Mouse (Mus musculus) cerebellum, adult 2 months (tissue): ENCODE data around the gene Cachd1. TPM values are rescaled to one million over a fixed set of nuclear protein-coding genes. Genes with fewer than 3 reads are reported as not detected.

Experiments used
- DNase-seq, 2 experiments: peaks; one replicate each; pipeline ENCODE4 v3.0.0; 2021
- H3K27ac ChIP-seq: fragments of 200-500 bp; 2 replicates; pipeline ENCODE4 v1.5.1; 2012; ENCODE audit warnings: low read length, control low read depth, inconsistent platforms; ENCODE audit not compliant: insufficient read depth
- H3K27me3 ChIP-seq: fragments of 200-500 bp; 2 replicates; pipeline ENCODE4 v1.6.1; 2012; ENCODE audit warnings: inconsistent platforms, mild to moderate bottlenecking, low read length, moderate library complexity; ENCODE audit not compliant: control insufficient read depth, insufficient read depth
- H3K4me1 ChIP-seq: fragments of 200-500 bp; 2 replicates; pipeline ENCODE4 v1.6.1; 2011; ENCODE audit warnings: low read length; ENCODE audit not compliant: control insufficient read depth, insufficient read depth
- H3K4me3 ChIP-seq: fragments of 200-500 bp; replicated peaks from 2 replicates; pipeline ENCODE3; 2011; ENCODE audit warnings: mild to moderate bottlenecking, low read depth, low read length, control low read depth; ENCODE audit not compliant: insufficient read depth
- CTCF ChIP-seq: fragments of 200-500 bp; IDR thresholded peaks from 2 replicates; pipeline ENCODE4 v1.5.1; 2011; ENCODE audit warnings: low read depth, mild to moderate bottlenecking, control low read depth, low read length, moderate library complexity, borderline replicate concordance; ENCODE audit not compliant: insufficient read depth
- POLR2A ChIP-seq: fragments of 200-500 bp; IDR thresholded peaks from 2 replicates; pipeline ENCODE4 v1.6.1; 2011; ENCODE audit warnings: low read length, control low read depth, borderline replicate concordance; ENCODE audit not compliant: insufficient read depth
- WGBS: fragments of 180-500 bp; shearing (Covaris S2); methylation state at CpG from one replicate; pipeline ENCODE4 v1.1.7; 2018; 5-methylcytosine and 5-hydroxymethylcytosine counted together
- polyA plus RNA-seq: library from polyadenylated mRNA; depleted of rRNA; stranded (reverse); fragments of >200 nt; gene quantifications from 2 replicates; pipeline ENCODE4 v1.2.3, GENCODE M21; 2012

Gene Cachd1
- polyA plus RNA-seq, 1 experiment: 41.4 TPM

DNA sequence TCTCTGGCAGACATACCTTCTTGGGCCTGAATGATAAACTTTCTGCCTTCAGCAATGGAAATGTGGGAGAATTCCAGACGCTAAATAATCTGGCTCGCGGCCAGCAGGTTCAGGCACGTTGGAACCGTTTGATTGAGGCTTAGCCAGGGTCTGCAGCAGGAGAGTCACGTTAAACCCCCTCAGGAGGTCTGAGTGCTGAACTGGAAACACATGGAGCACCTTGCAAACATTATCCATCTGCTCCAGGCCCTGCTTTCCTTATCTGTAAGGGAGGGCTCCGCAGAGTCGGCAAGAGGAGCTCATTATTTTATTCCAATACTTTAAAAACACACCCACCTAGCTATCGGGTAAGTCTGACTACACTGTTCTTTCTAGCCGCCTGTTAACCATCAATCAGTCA, 52.3 kb downstream of the Cachd1 start:
- H3K27me3 ChIP-seq: no peaks in the 10 kb centered on the region
- no peak for DNase-seq
- 12% methylated on average over 10 of the region's 10 CpGs for WGBS
- TF ChIP-seq POLR2A (no peak), CTCF (no peak)
- H3K27ac ChIP-seq: no peak overlapping the region
- no peak overlapping the region for H3K4me3 ChIP-seq
- H3K4me1 ChIP-seq: no peaks in the 10 kb centered on the region

GRCm38 (mm10) chr4:100837205-100837604, 60.7 kb downstream of the Cachd1 start:
- H3K27ac ChIP-seq: no peak overlapping the region
- no peaks in the 10 kb centered on the region for H3K4me1 ChIP-seq
- H3K4me3 ChIP-seq: no peak overlapping the region
- no peak for DNase-seq
- no peaks in the 10 kb centered on the region for H3K27me3 ChIP-seq
- 62% methylated on average over 6 of the region's 6 CpGs for WGBS
- TF ChIP-seq CTCF: no peak
- no peak for TF ChIP-seq POLR2A

GRCm38 (mm10) chr4:100842629-100843028, 66.2 kb downstream of the Cachd1 start:
- no peak overlapping the region for H3K27ac ChIP-seq
- no peak for DNase-seq
- no peak for TF ChIP-seq POLR2A
- TF ChIP-seq CTCF: no peak
- H3K4me1 ChIP-seq: no peaks in the 10 kb centered on the region
- no peaks in the 10 kb centered on the region for H3K27me3 ChIP-seq
- 61% methylated on average over 5 of the region's 5 CpGs for WGBS
- H3K4me3 ChIP-seq: no peak overlapping the region

GRCm38 (mm10) chr4:100843119-100843518, 66.6 kb downstream of the Cachd1 start:
- no peak for DNase-seq
- TF ChIP-seq CTCF: no peak
- no peak for TF ChIP-seq POLR2A
- no peaks in the 10 kb centered on the region for H3K27me3 ChIP-seq
- WGBS: 64% methylated on average over 5 of the region's 5 CpGs
- no peak overlapping the region for H3K4me3 ChIP-seq
- H3K27ac ChIP-seq: no peak overlapping the region
- no peaks in the 10 kb centered on the region for H3K4me1 ChIP-seq

DNA sequence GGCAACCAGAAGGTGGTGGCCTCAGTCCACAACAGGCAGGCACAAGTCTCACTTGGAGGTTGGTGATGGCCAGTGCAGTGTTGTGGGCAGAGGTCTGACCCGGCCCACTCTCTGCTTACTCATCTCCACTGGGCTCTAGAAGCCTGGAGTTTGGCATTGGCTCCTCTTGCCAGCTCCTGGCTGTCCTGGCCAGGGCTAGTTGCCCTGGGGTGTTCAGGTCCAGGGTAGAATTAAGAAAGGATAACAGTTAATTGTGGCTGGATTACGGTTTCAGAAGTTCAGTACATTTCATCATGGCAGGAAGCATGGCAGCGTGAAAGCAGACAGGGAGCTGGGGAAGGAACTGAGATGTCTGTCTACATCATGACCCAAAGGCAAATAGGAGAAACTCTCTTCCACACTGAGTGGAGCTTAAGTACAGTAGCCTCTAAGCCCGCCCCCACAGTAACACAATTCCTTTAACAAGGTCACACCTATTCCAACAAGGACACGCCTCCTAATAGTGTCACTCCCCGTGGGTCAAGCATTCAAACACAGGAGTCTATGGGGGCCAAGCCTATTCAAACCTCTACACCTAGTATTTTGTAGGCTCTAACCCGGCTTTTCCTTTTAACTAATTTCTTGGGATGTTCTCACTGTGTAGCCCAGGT, 74.5 kb downstream of the Cachd1 start:
- no peak overlapping the region for H3K27ac ChIP-seq
- DNase-seq: no peak
- no peaks in the 10 kb centered on the region for H3K4me1 ChIP-seq
- 84% methylated on average over 7 of the region's 7 CpGs for whole genome bisulfite sequencing
- no peak overlapping the region for H3K4me3 ChIP-seq
- no peak for TF ChIP-seq POLR2A
- TF ChIP-seq CTCF: no peak
- no peaks in the 10 kb centered on the region for H3K27me3 ChIP-seq

- TF ChIP-seq POLR2A (no peak), CTCF (no peak)
- Histone ChIP-seq H3K27ac (no peak overlapping the region), H3K4me3 (no peak overlapping the region), H3K27me3 (no peaks in the 10 kb centered on the region), H3K4me1 (no peaks in the 10 kb centered on the region)
- no peak for DNase-seq
- 29% methylated on average over 3 of the region's 3 CpGs for whole genome bisulfite sequencing
Observed at GRCm38 (mm10) chr4:100852448-100852847, 76.0 kb downstream of the Cachd1 start.

DNA sequence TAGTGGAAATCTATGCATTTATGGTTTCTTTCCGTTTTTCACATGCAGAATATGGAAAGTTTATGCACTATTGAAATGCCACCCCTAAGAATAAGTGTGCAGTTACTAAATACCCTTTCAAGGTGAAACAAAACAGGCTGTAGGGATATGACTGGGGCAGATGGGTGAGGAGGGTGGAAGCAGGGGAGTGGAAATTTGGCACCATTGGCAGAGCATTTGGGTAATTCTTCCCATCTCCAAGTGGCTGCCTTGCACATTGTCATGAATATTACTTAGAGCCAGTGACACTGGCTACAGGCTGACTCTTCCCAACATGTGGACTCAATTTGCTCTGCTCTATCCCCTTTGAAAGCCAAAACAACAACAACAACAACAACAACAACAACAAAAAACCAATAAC, 77.0 kb downstream of the Cachd1 start:
- Histone ChIP-seq H3K4me1 (no peaks in the 10 kb centered on the region), H3K27me3 (no peaks in the 10 kb centered on the region), H3K4me3 (no peak overlapping the region), H3K27ac (no peak overlapping the region)
- 65% methylated on average over 1 of the region's 1 CpGs for WGBS
- DNase-seq: no peak
- TF ChIP-seq CTCF (no peak), POLR2A (no peak)

GRCm38 (mm10) chr4:100855373-100855772, 78.9 kb downstream of the Cachd1 start:
- no peak for DNase-seq
- TF ChIP-seq CTCF: no peak
- TF ChIP-seq POLR2A: no peak
- H3K4me3 ChIP-seq: no peak overlapping the region
- H3K27me3 ChIP-seq: no peaks in the 10 kb centered on the region
- no peak overlapping the region for H3K27ac ChIP-seq
- H3K4me1 ChIP-seq: no peaks in the 10 kb centered on the region
- 83% methylated on average over 4 of the region's 4 CpGs for WGBS

- TF ChIP-seq POLR2A (no peak), CTCF (no peak)
- WGBS: 36% methylated on average over 3 of the region's 3 CpGs
- no peak overlapping the region for H3K4me3 ChIP-seq
- H3K27ac ChIP-seq: no peak overlapping the region
- H3K27me3 ChIP-seq: no peaks in the 10 kb centered on the region
- no peak for DNase-seq
- H3K4me1 ChIP-seq: no peaks in the 10 kb centered on the region
Observed at GRCm38 (mm10) chr4:100857411-100857869, 81.0 kb downstream of the Cachd1 start.
